Mouse (Mus musculus): Measurements from ENCODE around the gene Ccdc175. TPM values are rescaled to one million over a fixed set of nuclear protein-coding genes. Genes with fewer than 3 reads are reported as not detected.
A peak's percentile ranks its signal among the peaks of the same experiment; 100 is the strongest.

Gene Ccdc175
- polyA plus RNA-seq, 1 experiment from 2014 or later = 0.09 TPM

GRCm38 (mm10) chr12:72104525-72105281 is 80.1 kb downstream of the Ccdc175 start:
- Histone ChIP-seq H3K27ac (no peak overlapping the region), H3K9me3 (replicated peaks; ENCODE audit: low read length) (no peaks in the 10 kb centered on the region), H3K4me1 (replicated peaks; ENCODE audit: insufficient read depth, low read length) (no peaks in the 10 kb centered on the region), H3K9ac (ENCODE audit: low read depth, low read length) (no peak overlapping the region), H3K36me3 (ENCODE audit: insufficient read depth, low read length) (peaks cover 4% of the 10 kb centered on the region; the same call in 1 of the 2 replicates), H3K4me2 (ENCODE audit: low read length) (no peak overlapping the region), H3K4me3 (replicated peaks; ENCODE audit: low read depth, low read length) (no peak overlapping the region), H3K27me3 (ENCODE audit: insufficient read depth, low read length) (no peaks in the 10 kb centered on the region)
- TF ChIP-seq CTCF (IDR thresholded peaks at IDR 0.05; ENCODE audit: low read depth) = peak; percentile 92
- ATAC-seq (replicated peaks; ENCODE audit: low FRiP score, low read depth) (0 out of 2 replicates have a peak, but pooled peaks have one; percentile 25), DNase-seq (ENCODE audit: low spot score) (peak; percentile 91)
- whole genome bisulfite sequencing = 27% methylated on average over 14 of the region's 14 CpGs

GRCm38 (mm10) chr12:72104027-72104426 is 80.8 kb downstream of the Ccdc175 start:
- peak; percentile 54; the same call in 1 of the 2 replicates for ATAC-seq (replicated peaks; ENCODE audit: low FRiP score, low read depth)
- TF ChIP-seq CTCF (IDR thresholded peaks at IDR 0.05; ENCODE audit: low read depth) = no peak
- Histone ChIP-seq H3K9ac (ENCODE audit: low read depth, low read length) (no peak overlapping the region), H3K36me3 (ENCODE audit: insufficient read depth, low read length) (peaks cover 4% of the 10 kb centered on the region; the same call in 1 of the 2 replicates), H3K4me2 (ENCODE audit: low read length) (no peak overlapping the region), H3K9me3 (replicated peaks; ENCODE audit: low read length) (no peaks in the 10 kb centered on the region), H3K27me3 (ENCODE audit: insufficient read depth, low read length) (no peaks in the 10 kb centered on the region), H3K27ac (no peak overlapping the region), H3K4me1 (replicated peaks; ENCODE audit: insufficient read depth, low read length) (no peaks in the 10 kb centered on the region), H3K4me3 (replicated peaks; ENCODE audit: low read depth, low read length) (no peak overlapping the region)
- 86% methylated on average over 5 of the region's 5 CpGs for WGBS
- DNase-seq (ENCODE audit: low spot score) = no peak

DNA sequence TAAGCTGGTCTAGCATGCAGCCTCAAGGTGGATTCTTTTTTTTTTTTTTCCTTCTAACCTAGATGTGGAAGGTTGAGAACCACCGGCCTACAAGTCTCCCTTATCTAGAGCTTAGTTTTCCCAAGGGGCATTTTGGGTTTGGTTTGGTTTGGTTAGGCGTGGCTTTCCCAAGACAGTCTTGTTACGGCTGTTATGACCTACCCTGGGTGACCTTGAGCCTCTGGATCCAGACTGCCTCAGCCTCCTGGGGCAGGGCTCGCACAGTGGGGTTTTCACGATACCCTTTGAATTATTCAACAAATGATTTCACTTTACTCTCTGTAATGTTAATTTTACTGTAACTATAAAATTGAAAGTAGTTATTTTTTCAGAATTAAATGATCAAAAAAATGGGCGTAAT is 82.1 kb downstream of the Ccdc175 start:
- H3K4me2 ChIP-seq (ENCODE audit: low read length) = no peak overlapping the region
- no peak for TF ChIP-seq CTCF (IDR thresholded peaks at IDR 0.05; ENCODE audit: low read depth)
- no peak overlapping the region for H3K4me3 ChIP-seq (replicated peaks; ENCODE audit: low read depth, low read length)
- no peaks in the 10 kb centered on the region for H3K27me3 ChIP-seq (ENCODE audit: insufficient read depth, low read length)
- no peaks in the 10 kb centered on the region for H3K4me1 ChIP-seq (replicated peaks; ENCODE audit: insufficient read depth, low read length)
- DNase-seq (ENCODE audit: low spot score) (no peak), ATAC-seq (replicated peaks; ENCODE audit: low FRiP score, low read depth) (no peak)
- no peak overlapping the region for H3K9ac ChIP-seq (ENCODE audit: low read depth, low read length)
- no peak overlapping the region for H3K27ac ChIP-seq
- H3K9me3 ChIP-seq (replicated peaks; ENCODE audit: low read length) = no peaks in the 10 kb centered on the region
- 83% methylated on average over 6 of the region's 6 CpGs for WGBS
- peaks cover 7% of the 10 kb centered on the region; the same call in 1 of the 2 replicates for H3K36me3 ChIP-seq (ENCODE audit: insufficient read depth, low read length)

GRCm38 (mm10) chr12:72096966-72097365 is 87.9 kb downstream of the Ccdc175 start:
- Histone ChIP-seq H3K27me3 (ENCODE audit: insufficient read depth, low read length) (no peaks in the 10 kb centered on the region), H3K4me3 (replicated peaks; ENCODE audit: low read depth, low read length) (no peak overlapping the region), H3K4me1 (replicated peaks; ENCODE audit: insufficient read depth, low read length) (no peaks in the 10 kb centered on the region), H3K27ac (no peak overlapping the region), H3K9me3 (replicated peaks; ENCODE audit: low read length) (no peaks in the 10 kb centered on the region), H3K4me2 (ENCODE audit: low read length) (no peak overlapping the region), H3K9ac (ENCODE audit: low read depth, low read length) (no peak overlapping the region), H3K36me3 (ENCODE audit: insufficient read depth, low read length) (peaks cover 47% of the 10 kb centered on the region)
- ATAC-seq (replicated peaks; ENCODE audit: low FRiP score, low read depth) (no peak), DNase-seq (ENCODE audit: low spot score) (no peak)
- 96% methylated on average over 8 of the region's 8 CpGs for WGBS
- TF ChIP-seq CTCF (IDR thresholded peaks at IDR 0.05; ENCODE audit: low read depth) = no peak

GRCm38 (mm10) chr12:72089802-72090201 is 95.0 kb downstream of the Ccdc175 start:
- ATAC-seq (replicated peaks; ENCODE audit: low FRiP score, low read depth) (no peak), DNase-seq (ENCODE audit: low spot score) (no peak)
- 0 out of 2 replicates have a peak, but pooled peaks cover 3% of the 10 kb centered on the region for H3K4me1 ChIP-seq (replicated peaks; ENCODE audit: insufficient read depth, low read length)
- H3K4me2 ChIP-seq (ENCODE audit: low read length) = no peak overlapping the region
- TF ChIP-seq CTCF (IDR thresholded peaks at IDR 0.05; ENCODE audit: low read depth) = no peak
- peaks cover 22% of the 10 kb centered on the region for H3K36me3 ChIP-seq (ENCODE audit: insufficient read depth, low read length)
- no peaks in the 10 kb centered on the region for H3K9me3 ChIP-seq (replicated peaks; ENCODE audit: low read length)
- no peak overlapping the region for H3K27ac ChIP-seq
- H3K4me3 ChIP-seq (replicated peaks; ENCODE audit: low read depth, low read length) = no peak overlapping the region
- no peaks in the 10 kb centered on the region for H3K27me3 ChIP-seq (ENCODE audit: insufficient read depth, low read length)
- 88% methylated on average over 4 of the region's 4 CpGs for WGBS
- no peak overlapping the region for H3K9ac ChIP-seq (ENCODE audit: low read depth, low read length)

DNA sequence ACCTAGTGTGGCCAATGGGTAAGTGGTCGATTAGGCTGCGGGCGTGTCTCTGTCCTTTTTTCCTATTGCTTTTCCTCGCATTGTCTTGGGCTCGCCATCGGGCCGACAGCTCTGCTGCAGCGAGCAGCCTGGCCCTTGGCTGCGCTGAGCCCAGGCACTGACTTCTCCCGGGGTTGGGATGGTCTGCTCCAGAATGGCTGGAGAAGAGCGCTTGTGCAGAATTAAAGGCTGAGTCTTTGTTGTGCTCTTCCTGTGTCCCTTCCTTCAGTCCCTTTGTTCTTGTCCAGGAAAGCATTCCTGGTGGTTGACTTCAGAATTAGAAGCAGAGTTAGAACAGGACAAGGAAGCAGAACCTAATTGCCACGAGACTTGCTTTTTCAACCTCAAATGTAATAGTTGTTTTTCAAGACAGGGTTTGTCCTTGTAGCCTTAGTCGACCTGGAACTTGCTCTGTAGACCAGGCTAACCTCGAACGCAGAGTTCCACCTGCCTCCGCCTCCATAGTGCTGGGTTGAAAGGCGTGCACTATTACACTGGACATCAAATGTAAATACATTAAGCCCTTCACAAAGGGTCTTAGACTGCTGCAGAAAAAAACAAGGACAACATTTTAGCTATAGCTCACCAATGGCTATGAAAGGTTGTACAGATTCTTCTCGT is 98.5 kb downstream of the Ccdc175 start:
- Histone ChIP-seq H3K9ac (ENCODE audit: low read depth, low read length) (peak overlapping the region; percentile 82), H3K36me3 (ENCODE audit: insufficient read depth, low read length) (no peaks in the 10 kb centered on the region), H3K4me1 (replicated peaks; ENCODE audit: insufficient read depth, low read length) (0 out of 2 replicates have a peak, but pooled peaks cover 15% of the 10 kb centered on the region), H3K9me3 (replicated peaks; ENCODE audit: low read length) (no peaks in the 10 kb centered on the region), H3K4me3 (replicated peaks; ENCODE audit: low read depth, low read length) (peak overlapping the region; percentile 65), H3K27ac (peak overlapping the region; percentile 98), H3K27me3 (ENCODE audit: insufficient read depth, low read length) (no peaks in the 10 kb centered on the region), H3K4me2 (ENCODE audit: low read length) (peak overlapping the region; percentile 63)
- ATAC-seq (replicated peaks; ENCODE audit: low FRiP score, low read depth) = no peak
- TF ChIP-seq CTCF (IDR thresholded peaks at IDR 0.05; ENCODE audit: low read depth) = no peak
- WGBS = 1% methylated on average over 18 of the region's 18 CpGs
- DNase-seq (ENCODE audit: low spot score) = no peak

Measured in kidney, postnatal 0 days (tissue).